In the genomic region with DNA sequence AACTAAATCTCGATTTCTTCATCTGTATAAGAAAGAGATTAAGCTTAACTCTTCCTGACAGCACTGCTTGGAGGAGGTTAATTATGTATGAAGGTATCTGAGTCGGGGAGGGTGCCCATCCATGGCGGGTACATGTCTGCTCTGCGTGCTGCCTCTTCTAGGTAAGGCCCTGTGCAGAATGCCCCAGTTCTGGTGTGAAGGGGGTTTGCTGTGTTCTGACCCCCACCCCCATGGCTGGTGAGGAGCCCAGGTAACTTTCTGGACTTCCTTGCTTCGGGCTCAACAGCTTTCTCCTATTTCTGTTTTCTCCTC, we compare ENCODE assay signal across 9 mouse cellular contexts. TPM values are rescaled to one million over a fixed set of nuclear protein-coding genes. Genes with fewer than 3 reads are reported as not detected.
DNase-seq lines count a peak whose midpoint lies in the region; ATAC-seq lines count a peak whose summit lies in the region.
"Had no signal": no experiment of that assay in that cellular context is flagged by ENCODE, and none has a peak within 500 bp of the region (broad histone marks: within the 10 kb centered on the region; RNA-seq: fewer than 3 reads in every experiment).

No protein-coding gene starts in this region.

- no peak overlapping the region for H3K4me3 ChIP-seq in liver, embryonic 11.5 days (ENCODE audit: low read depth, low read length)
- H3K4me3 ChIP-seq in forebrain, embryonic 12.5 days (replicated peaks) = no peak overlapping the region
- H3K4me3 ChIP-seq in limb, embryonic 12.5 days (replicated peaks) = no peak overlapping the region
- H3K4me3 ChIP-seq in stomach, embryonic 15.5 days (replicated peaks) = no peak overlapping the region

- H3K4me1 ChIP-seq in liver, embryonic 11.5 days (replicated peaks; ENCODE audit: control insufficient read depth, insufficient read depth, low read length) = peaks cover 6% of the 10 kb centered on the region; the same call in 1 of the 2 replicates
- H3K4me1 ChIP-seq in forebrain, embryonic 12.5 days = peaks cover 33% of the 10 kb centered on the region
- peaks cover 6% of the 10 kb centered on the region for H3K4me1 ChIP-seq in limb, embryonic 12.5 days (replicated peaks)
- H3K4me1 ChIP-seq in stomach, embryonic 15.5 days = peaks cover 6% of the 10 kb centered on the region; the same call in 1 of the 2 replicates

- 64% methylated on average over 5 of the region's 5 CpGs for WGBS in liver, embryonic 11.5 days
- 54% methylated on average over 5 of the region's 5 CpGs for WGBS in forebrain, embryonic 12.5 days
- WGBS in limb, embryonic 12.5 days = 68% methylated on average over 5 of the region's 5 CpGs
- 62% methylated on average over 5 of the region's 5 CpGs for WGBS in stomach, embryonic 15.5 days

- DNase-seq in liver, embryonic 11.5 days (ENCODE audit: low spot score) = no peak
- DNase-seq in liver = no peak
- no peak for DNase-seq in layer of hippocampus, postnatal 14 days (ENCODE audit: low spot score in 2 of 2)
- no peak for DNase-seq in spleen, postnatal 10 days (ENCODE audit: low spot score in 2 of 2)

- H3K4me2 ChIP-seq in liver, embryonic 11.5 days = peak overlapping the region; percentile 51
- H3K4me2 ChIP-seq in forebrain, embryonic 12.5 days = peak overlapping the region; percentile 33; the same call in 1 of the 2 replicates
- H3K4me2 ChIP-seq in limb, embryonic 12.5 days = 0 out of 2 replicates have a peak overlapping the region, but pooled peaks have one; percentile 44
- H3K4me2 ChIP-seq in stomach, embryonic 15.5 days = peak overlapping the region; percentile 52; the same call in 1 of the 2 replicates

- H3K27me3 ChIP-seq in liver, embryonic 11.5 days (replicated peaks; ENCODE audit: control insufficient read depth, insufficient read depth, low read length) = no peaks in the 10 kb centered on the region
- no peaks in the 10 kb centered on the region for H3K27me3 ChIP-seq in forebrain, embryonic 12.5 days
- H3K27me3 ChIP-seq in limb, embryonic 12.5 days = no peaks in the 10 kb centered on the region
- H3K27me3 ChIP-seq in stomach, embryonic 15.5 days (replicated peaks) = no peaks in the 10 kb centered on the region
- H3K27me3 ChIP-seq: Patski had no signal

- ATAC-seq in liver, embryonic 11.5 days (replicated peaks; ENCODE audit: low FRiP score) = peak; percentile 25; the same call in 1 of the 2 replicates
- peak; percentile 36; the same call in 1 of the 2 replicates for ATAC-seq in forebrain, embryonic 12.5 days (ENCODE audit: low FRiP score)
- 0 out of 2 replicates have a peak, but pooled peaks have one; percentile 15 for ATAC-seq in limb, embryonic 12.5 days (ENCODE audit: insufficient number of reproducible peaks, insufficient read depth, low FRiP score, low TSS enrichment, low read depth)
- ATAC-seq in stomach, embryonic 15.5 days (ENCODE audit: insufficient read depth, low FRiP score, low read depth) = no peak

- H3K9me3 ChIP-seq in liver, embryonic 11.5 days (ENCODE audit: control insufficient read depth, low read length) = no peaks in the 10 kb centered on the region
- H3K9me3 ChIP-seq in forebrain, embryonic 12.5 days = no peaks in the 10 kb centered on the region
- 0 out of 2 replicates have a peak, but pooled peaks cover 3% of the 10 kb centered on the region for H3K9me3 ChIP-seq in limb, embryonic 12.5 days
- H3K9me3 ChIP-seq in stomach, embryonic 15.5 days = no peaks in the 10 kb centered on the region; the same call in 1 of the 2 replicates

- no peak overlapping the region for H3K27ac ChIP-seq in liver, embryonic 11.5 days (ENCODE audit: low read depth, low read length)
- peak overlapping the region; percentile 33; the same call in 1 of the 2 replicates for H3K27ac ChIP-seq in forebrain, embryonic 12.5 days
- no peak overlapping the region for H3K27ac ChIP-seq in limb, embryonic 12.5 days
- H3K27ac ChIP-seq in stomach, embryonic 15.5 days = no peak overlapping the region

- no peak overlapping the region for H3K9ac ChIP-seq in liver, embryonic 11.5 days (ENCODE audit: low read depth, low read length)
- no peak overlapping the region for H3K9ac ChIP-seq in forebrain, embryonic 12.5 days
- 0 out of 2 replicates have a peak overlapping the region, but pooled peaks have one; percentile 50 for H3K9ac ChIP-seq in limb, embryonic 12.5 days (replicated peaks)
- peak overlapping the region; percentile 10; the same call in 1 of the 2 replicates for H3K9ac ChIP-seq in stomach, embryonic 15.5 days

- H3K36me3 ChIP-seq in liver, embryonic 11.5 days (ENCODE audit: control insufficient read depth, insufficient read depth, low read length) = no peaks in the 10 kb centered on the region
- H3K36me3 ChIP-seq in forebrain, embryonic 12.5 days (replicated peaks) = peaks cover 10% of the 10 kb centered on the region
- H3K36me3 ChIP-seq in limb, embryonic 12.5 days = peaks cover 10% of the 10 kb centered on the region; the same call in 1 of the 2 replicates
- H3K36me3 ChIP-seq in stomach, embryonic 15.5 days = no peaks in the 10 kb centered on the region

RNA-seq across cellular contexts. Expression of gene Commd9, which starts 20.3 kb away (rescaled TPM):
- 46.1 and 47.6 TPM in 2 replicates for polyA plus RNA-seq in liver, embryonic 11.5 days (2014; fragmentation: Nextera tagmentation; extraction: Ambion mirVana)
- 78.1 and 78.2 TPM in 2 replicates for polyA plus RNA-seq in forebrain, embryonic 12.5 days (2016; fragmentation: Nextera tagmentation; extraction: Ambion mirVana)
- 55.4 and 60.0 TPM in 2 replicates for polyA plus RNA-seq in limb, embryonic 12.5 days (2016; fragmentation: Nextera tagmentation; extraction: Ambion mirVana)
- 54.1 and 58.1 TPM in 2 replicates for polyA plus RNA-seq in stomach, embryonic 15.5 days (2015; fragmentation: Nextera tagmentation; extraction: Ambion mirVana)
- total RNA-seq in layer of hippocampus, postnatal 14 days (2021) = 10 to 100 TPM; 37.5 to 43.3 TPM

RNA-seq across cellular contexts. Expression of gene Prr5l, which starts 23.5 kb away (rescaled TPM):
- polyA plus RNA-seq in liver, embryonic 11.5 days (2014; fragmentation: Nextera tagmentation; extraction: Ambion mirVana) = 8.5 and 8.9 TPM in 2 replicates
- 14.1 and 15.5 TPM in 2 replicates for polyA plus RNA-seq in forebrain, embryonic 12.5 days (2016; fragmentation: Nextera tagmentation; extraction: Ambion mirVana)
- 47.2 and 50.6 TPM in 2 replicates for polyA plus RNA-seq in limb, embryonic 12.5 days (2016; fragmentation: Nextera tagmentation; extraction: Ambion mirVana)
- 9.5 and 9.8 TPM in 2 replicates for polyA plus RNA-seq in stomach, embryonic 15.5 days (2015; fragmentation: Nextera tagmentation; extraction: Ambion mirVana)
- 1 to 10 TPM; 3.7 to 7.0 TPM for total RNA-seq in layer of hippocampus, postnatal 14 days (2021)
- total RNA-seq: granulocyte monocyte progenitor cell, adult 5-6 weeks had no signal

Comparison
In these comparisons a context has a peak if more than half of its experiments do, and no peak if none do; other contexts are left out.
1. H3K9ac ChIP-seq: peak in limb, embryonic 12.5 days (single experiment) and stomach, embryonic 15.5 days (single experiment); none in liver, embryonic 11.5 days (single experiment) and forebrain, embryonic 12.5 days (single experiment).
2. Peak in every context shown above with its lines, with median percentiles within 50 percentile points of each other: H3K4me2 ChIP-seq.